Mouse (Mus musculus): ENCODE measurements at regions not wholly inside any gene's neighbourhood (a gene's known extent, or its start where the extent isn't known, plus 50 kb on each side); places are given as distances from the start of the nearest gene placed in this dataset.

GRCm38 (mm10) chr15:59207976-59208375, 318.9 kb downstream of the Gm49356 start:
- no peak for TF ChIP-seq CTCF (IDR thresholded peaks at IDR 0.05; ENCODE audit: low read depth, low read length)
- TF ChIP-seq POLR2A (IDR thresholded peaks at IDR 0.05; ENCODE audit: extremely low read depth, insufficient read depth, low read length) = no peak

Data from liver, adult 2 months (tissue).